Mouse (Mus musculus): ENCODE data around the gene Klf17. TPM values are rescaled to one million over a fixed set of nuclear protein-coding genes. Genes with fewer than 3 reads are reported as not detected.

Gene Klf17
- polyA plus RNA-seq, 1 experiment, result not detected

- H3K4me3 ChIP-seq (ENCODE audit: insufficient read depth, poor library complexity, severe bottlenecking), result no peak overlapping the region
- H3K79me3 ChIP-seq (ENCODE audit: low read depth), result no peaks in the 10 kb centered on the region
- no peak overlapping the region for H3ac ChIP-seq (ENCODE audit: control insufficient read depth, insufficient read length, low read depth)
- TF ChIP-seq MYOD1 (IDR thresholded peaks at IDR 0.05; ENCODE audit: control insufficient read depth, insufficient read length, low read depth) (no peak), FOSL1 (IDR thresholded peaks at IDR 0.05; ENCODE audit: insufficient read depth, low read length, poor library complexity, severe bottlenecking) (no peak), MYOG (IDR thresholded peaks at IDR 0.05; ENCODE audit: control insufficient read depth, extremely low read depth, insufficient read length) (no peak), MAX (IDR thresholded peaks at IDR 0.05) (no peak), CEBPB (IDR thresholded peaks at IDR 0.05; ENCODE audit: low read depth) (no peak), CTCF (IDR thresholded peaks at IDR 0.05; ENCODE audit: control insufficient read depth, insufficient read depth, insufficient read length) (no peak), USF1 (IDR thresholded peaks at IDR 0.05; ENCODE audit: low read depth) (no peak)
- H3K27me3 ChIP-seq (ENCODE audit: control insufficient read depth, insufficient read depth, insufficient read length), result peaks cover 32% of the 10 kb centered on the region
- H3K79me2 ChIP-seq (ENCODE audit: control insufficient read depth, insufficient read depth), result no peaks in the 10 kb centered on the region
- H3K36me3 ChIP-seq (ENCODE audit: control insufficient read depth, insufficient read depth), result no peaks in the 10 kb centered on the region
Observed at GRCm38 (mm10) chr4:117799904-117800303, 34.5 kb upstream of the Klf17 start.

GRCm38 (mm10) chr4:117788308-117788707, 22.9 kb upstream of the Klf17 start:
- TF ChIP-seq MYOD1 (IDR thresholded peaks at IDR 0.05; ENCODE audit: control insufficient read depth, insufficient read length, low read depth) (no peak), CEBPB (IDR thresholded peaks at IDR 0.05; ENCODE audit: low read depth) (no peak), FOSL1 (IDR thresholded peaks at IDR 0.05; ENCODE audit: insufficient read depth, low read length, poor library complexity, severe bottlenecking) (no peak), MAX (IDR thresholded peaks at IDR 0.05) (no peak), MYOG (IDR thresholded peaks at IDR 0.05; ENCODE audit: control insufficient read depth, extremely low read depth, insufficient read length) (no peak), CTCF (IDR thresholded peaks at IDR 0.05; ENCODE audit: control insufficient read depth, insufficient read depth, insufficient read length) (no peak), USF1 (IDR thresholded peaks at IDR 0.05; ENCODE audit: low read depth) (no peak)
- no peaks in the 10 kb centered on the region for H3K79me3 ChIP-seq (ENCODE audit: low read depth)
- no peak overlapping the region for H3K4me3 ChIP-seq (ENCODE audit: insufficient read depth, poor library complexity, severe bottlenecking)
- H3K79me2 ChIP-seq (ENCODE audit: control insufficient read depth, insufficient read depth), result no peaks in the 10 kb centered on the region
- no peaks in the 10 kb centered on the region for H3K36me3 ChIP-seq (ENCODE audit: control insufficient read depth, insufficient read depth)
- H3ac ChIP-seq (ENCODE audit: control insufficient read depth, insufficient read length, low read depth), result no peak overlapping the region
- H3K27me3 ChIP-seq (ENCODE audit: control insufficient read depth, insufficient read depth, insufficient read length), result peaks cover 16% of the 10 kb centered on the region

GRCm38 (mm10) chr4:117786963-117787362, 21.5 kb upstream of the Klf17 start:
- Histone ChIP-seq H3K4me3 (ENCODE audit: insufficient read depth, poor library complexity, severe bottlenecking) (no peak overlapping the region), H3K79me3 (ENCODE audit: low read depth) (no peaks in the 10 kb centered on the region)

GRCm38 (mm10) chr4:117782908-117783307, 17.5 kb upstream of the Klf17 start:
- Histone ChIP-seq H3K4me3 (ENCODE audit: insufficient read depth, poor library complexity, severe bottlenecking) (no peak overlapping the region), H3K79me2 (ENCODE audit: control insufficient read depth, insufficient read depth) (no peaks in the 10 kb centered on the region), H3K27me3 (ENCODE audit: control insufficient read depth, insufficient read depth, insufficient read length) (peaks cover 18% of the 10 kb centered on the region), H3ac (ENCODE audit: control insufficient read depth, insufficient read length, low read depth) (no peak overlapping the region), H3K79me3 (ENCODE audit: low read depth) (no peaks in the 10 kb centered on the region), H3K36me3 (ENCODE audit: control insufficient read depth, insufficient read depth) (no peaks in the 10 kb centered on the region)
- TF ChIP-seq CTCF (IDR thresholded peaks at IDR 0.05; ENCODE audit: control insufficient read depth, insufficient read depth, insufficient read length), result no peak
- TF ChIP-seq MYOG (IDR thresholded peaks at IDR 0.05; ENCODE audit: control insufficient read depth, extremely low read depth, insufficient read length), result no peak
- no peak for TF ChIP-seq MYOD1 (IDR thresholded peaks at IDR 0.05; ENCODE audit: control insufficient read depth, insufficient read length, low read depth)
- TF ChIP-seq MAX (IDR thresholded peaks at IDR 0.05), result no peak
- no peak for TF ChIP-seq USF1 (IDR thresholded peaks at IDR 0.05; ENCODE audit: low read depth)
- TF ChIP-seq CEBPB (IDR thresholded peaks at IDR 0.05; ENCODE audit: low read depth), result no peak
- no peak for TF ChIP-seq FOSL1 (IDR thresholded peaks at IDR 0.05; ENCODE audit: insufficient read depth, low read length, poor library complexity, severe bottlenecking)

More at GRCm38 (mm10) chr4:117786963-117787362, 21.5 kb upstream of the Klf17 start:
- H3ac ChIP-seq (ENCODE audit: control insufficient read depth, insufficient read length, low read depth), result no peak overlapping the region
- H3K79me2 ChIP-seq (ENCODE audit: control insufficient read depth, insufficient read depth), result no peaks in the 10 kb centered on the region
- peaks cover 16% of the 10 kb centered on the region for H3K27me3 ChIP-seq (ENCODE audit: control insufficient read depth, insufficient read depth, insufficient read length)
- no peaks in the 10 kb centered on the region for H3K36me3 ChIP-seq (ENCODE audit: control insufficient read depth, insufficient read depth)
- TF ChIP-seq CTCF (IDR thresholded peaks at IDR 0.05; ENCODE audit: control insufficient read depth, insufficient read depth, insufficient read length) (no peak), FOSL1 (IDR thresholded peaks at IDR 0.05; ENCODE audit: insufficient read depth, low read length, poor library complexity, severe bottlenecking) (no peak), MYOG (IDR thresholded peaks at IDR 0.05; ENCODE audit: control insufficient read depth, extremely low read depth, insufficient read length) (no peak), MAX (IDR thresholded peaks at IDR 0.05) (no peak), USF1 (IDR thresholded peaks at IDR 0.05; ENCODE audit: low read depth) (no peak), CEBPB (IDR thresholded peaks at IDR 0.05; ENCODE audit: low read depth) (no peak), MYOD1 (IDR thresholded peaks at IDR 0.05; ENCODE audit: control insufficient read depth, insufficient read length, low read depth) (no peak)

- no peaks in the 10 kb centered on the region for H3K79me2 ChIP-seq (ENCODE audit: control insufficient read depth, insufficient read depth)
- H3K36me3 ChIP-seq (ENCODE audit: control insufficient read depth, insufficient read depth), result no peaks in the 10 kb centered on the region
- H3K4me3 ChIP-seq (ENCODE audit: insufficient read depth, poor library complexity, severe bottlenecking), result no peak overlapping the region
- H3K79me3 ChIP-seq (ENCODE audit: low read depth), result no peaks in the 10 kb centered on the region
- no peak overlapping the region for H3ac ChIP-seq (ENCODE audit: control insufficient read depth, insufficient read length, low read depth)
- peaks cover 15% of the 10 kb centered on the region for H3K27me3 ChIP-seq (ENCODE audit: control insufficient read depth, insufficient read depth, insufficient read length)
- TF ChIP-seq FOSL1 (IDR thresholded peaks at IDR 0.05; ENCODE audit: insufficient read depth, low read length, poor library complexity, severe bottlenecking) (no peak), MYOG (IDR thresholded peaks at IDR 0.05; ENCODE audit: control insufficient read depth, extremely low read depth, insufficient read length) (no peak), USF1 (IDR thresholded peaks at IDR 0.05; ENCODE audit: low read depth) (no peak), CEBPB (IDR thresholded peaks at IDR 0.05; ENCODE audit: low read depth) (no peak), CTCF (IDR thresholded peaks at IDR 0.05; ENCODE audit: control insufficient read depth, insufficient read depth, insufficient read length) (no peak), MYOD1 (IDR thresholded peaks at IDR 0.05; ENCODE audit: control insufficient read depth, insufficient read length, low read depth) (no peak), MAX (IDR thresholded peaks at IDR 0.05) (no peak)
Observed at GRCm38 (mm10) chr4:117772960-117773359, 7.5 kb upstream of the Klf17 start.

GRCm38 (mm10) chr4:117770935-117771334, 5.5 kb upstream of the Klf17 start:
- H3K4me3 ChIP-seq (ENCODE audit: insufficient read depth, poor library complexity, severe bottlenecking), result no peak overlapping the region
- H3K36me3 ChIP-seq (ENCODE audit: control insufficient read depth, insufficient read depth), result no peaks in the 10 kb centered on the region
- H3K27me3 ChIP-seq (ENCODE audit: control insufficient read depth, insufficient read depth, insufficient read length), result peaks cover 9% of the 10 kb centered on the region
- TF ChIP-seq CTCF (IDR thresholded peaks at IDR 0.05; ENCODE audit: control insufficient read depth, insufficient read depth, insufficient read length), result no peak
- no peak for TF ChIP-seq MYOD1 (IDR thresholded peaks at IDR 0.05; ENCODE audit: control insufficient read depth, insufficient read length, low read depth)
- TF ChIP-seq MAX (IDR thresholded peaks at IDR 0.05), result no peak
- no peak for TF ChIP-seq CEBPB (IDR thresholded peaks at IDR 0.05; ENCODE audit: low read depth)
- TF ChIP-seq FOSL1 (IDR thresholded peaks at IDR 0.05; ENCODE audit: insufficient read depth, low read length, poor library complexity, severe bottlenecking), result no peak
- TF ChIP-seq USF1 (IDR thresholded peaks at IDR 0.05; ENCODE audit: low read depth), result no peak
- no peak for TF ChIP-seq MYOG (IDR thresholded peaks at IDR 0.05; ENCODE audit: control insufficient read depth, extremely low read depth, insufficient read length)
- H3ac ChIP-seq (ENCODE audit: control insufficient read depth, insufficient read length, low read depth), result no peak overlapping the region
- no peaks in the 10 kb centered on the region for H3K79me2 ChIP-seq (ENCODE audit: control insufficient read depth, insufficient read depth)
- no peaks in the 10 kb centered on the region for H3K79me3 ChIP-seq (ENCODE audit: low read depth)
